Mouse (Mus musculus) lung, postnatal 0 days (tissue): ENCODE data around the gene Agpat2.

ENCODE experiments used
- CTCF ChIP-seq: IDR thresholded peaks from 2 replicates; pipeline ENCODE4 v1.5.1; 2016; ENCODE audit warnings: antibody characterized with exemption, mild to moderate bottlenecking
- EP300 ChIP-seq: IDR thresholded peaks from 2 replicates; pipeline ENCODE4 v1.6.1; 2016; ENCODE audit warnings: antibody characterized with exemption, mild to moderate bottlenecking, control low read depth

- no peak for TF ChIP-seq CTCF
- TF ChIP-seq EP300, result no peak
Measured at GRCm38 (mm10) chr2:26632541-26633395, 28.6 kb upstream of the Agpat2 start.
